Mouse (Mus musculus): Measurements from ENCODE around the gene Rora.

- TF ChIP-seq CTCF (conservative IDR thresholded peaks at IDR 0.05; ENCODE audit: low read length) (no peak), POU5F1 (IDR thresholded peaks at IDR 0.05; ENCODE audit: borderline replicate concordance, low read length) (no peak)
Measured at GRCm38 (mm10) chr9:69125787-69126161, 472.2 kb downstream of the Rora start.

Data from E14TG2a.4 (cell line).